Comparison of ENCODE assay signal across 18 mouse cellular contexts in the genomic region with DNA sequence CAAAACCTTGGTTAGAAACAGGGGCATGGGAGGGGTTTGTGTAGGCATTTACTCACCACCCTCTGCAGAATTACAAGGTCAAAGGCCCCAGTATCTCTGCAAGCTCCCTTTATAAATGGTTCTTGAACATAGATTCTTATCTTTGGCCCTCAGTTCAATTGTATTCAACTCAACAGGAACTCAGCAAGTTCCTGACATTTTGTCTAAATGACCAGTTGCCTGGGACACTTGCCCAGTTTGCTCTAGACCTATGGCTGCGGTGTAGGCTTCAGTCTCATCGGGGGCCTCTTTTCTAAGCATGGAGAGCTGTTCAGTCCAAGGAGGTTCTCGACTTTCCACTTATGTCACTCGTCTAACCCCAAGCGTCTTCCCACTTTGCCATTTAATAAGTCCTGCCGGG. TPM values are rescaled to one million over a fixed set of nuclear protein-coding genes. Genes with fewer than 3 reads are reported as not detected.
DNase-seq lines count a peak whose midpoint lies in the region; ATAC-seq and TF ChIP-seq lines count a peak whose summit lies in the region.
"Had no signal": no experiment of that assay in that cellular context is flagged by ENCODE, and none has a peak within 500 bp of the region (broad histone marks: within the 10 kb centered on the region; RNA-seq: fewer than 3 reads in every experiment).

No protein-coding gene starts in this region.

- no peak for TF ChIP-seq POLR2A in lung, adult 2 months (IDR thresholded peaks at IDR 0.05; ENCODE audit: borderline replicate concordance, extremely low read depth, low read depth, low read length)

- H3K9ac ChIP-seq in kidney, postnatal 0 days (ENCODE audit: low read depth, low read length): no peak overlapping the region
- H3K9ac ChIP-seq in liver, embryonic 12.5 days: no peak overlapping the region
- H3K9ac ChIP-seq: embryonic facial prominence, embryonic 12.5 days; forebrain, embryonic 13.5 days; limb, embryonic 13.5 days; neural tube, embryonic 13.5 days had no signal

- no peak for ATAC-seq in kidney, postnatal 0 days (replicated peaks; ENCODE audit: low FRiP score, low read depth)
- no peak for ATAC-seq in liver, embryonic 12.5 days
- ATAC-seq: forebrain, embryonic 13.5 days; intestine, embryonic 16.5 days had no signal

- peaks cover 5% of the 10 kb centered on the region; the same call in 1 of the 2 replicates for H3K4me1 ChIP-seq in lung, adult 2 months (ENCODE audit: control insufficient read depth, insufficient read depth, low read length)
- H3K4me1 ChIP-seq in kidney, postnatal 0 days (replicated peaks; ENCODE audit: insufficient read depth, low read length): peaks cover 6% of the 10 kb centered on the region; the same call in 1 of the 2 replicates
- peaks cover 14% of the 10 kb centered on the region; the same call in 1 of the 2 replicates for H3K4me1 ChIP-seq in liver, embryonic 12.5 days

- TF ChIP-seq CTCF in lung, adult 2 months (IDR thresholded peaks at IDR 0.05; ENCODE audit: insufficient read depth, low read length): no peak
- TF ChIP-seq CTCF in kidney, postnatal 0 days (IDR thresholded peaks at IDR 0.05; ENCODE audit: low read depth): no peak

- H3K27me3 ChIP-seq in kidney, postnatal 0 days (ENCODE audit: insufficient read depth, low read length): no peaks in the 10 kb centered on the region
- peaks cover 52% of the 10 kb centered on the region for H3K27me3 ChIP-seq in liver, embryonic 12.5 days (replicated peaks)

- H3K4me3 ChIP-seq in lung, adult 2 months (replicated peaks; ENCODE audit: extremely low read depth, low read depth, low read length): no peak overlapping the region
- no peak overlapping the region for H3K4me3 ChIP-seq in kidney, postnatal 0 days (replicated peaks; ENCODE audit: low read depth, low read length)
- no peak overlapping the region for H3K4me3 ChIP-seq in liver, embryonic 12.5 days
- H3K4me3 ChIP-seq: embryonic facial prominence, embryonic 12.5 days; forebrain, embryonic 13.5 days; limb, embryonic 13.5 days; neural tube, embryonic 13.5 days had no signal

- H3K27ac ChIP-seq in kidney, postnatal 0 days: 0 out of 2 replicates have a peak overlapping the region, but pooled peaks have one; percentile 27
- H3K27ac ChIP-seq in liver, embryonic 12.5 days: no peak overlapping the region
- H3K27ac ChIP-seq: embryonic facial prominence, embryonic 12.5 days; forebrain, embryonic 13.5 days; limb, embryonic 13.5 days; macrophage; neural tube, embryonic 13.5 days had no signal

- no peaks in the 10 kb centered on the region for H3K9me3 ChIP-seq in kidney, postnatal 0 days (replicated peaks; ENCODE audit: low read length)
- H3K9me3 ChIP-seq in liver, embryonic 12.5 days (replicated peaks): no peaks in the 10 kb centered on the region
- H3K9me3 ChIP-seq: embryonic facial prominence, embryonic 12.5 days; forebrain, embryonic 13.5 days; limb, embryonic 13.5 days; neural tube, embryonic 13.5 days had no signal

- no peaks in the 10 kb centered on the region for H3K36me3 ChIP-seq in kidney, postnatal 0 days (ENCODE audit: insufficient read depth, low read length)
- no peaks in the 10 kb centered on the region for H3K36me3 ChIP-seq in liver, embryonic 12.5 days
- H3K36me3 ChIP-seq: embryonic facial prominence, embryonic 12.5 days; limb, embryonic 13.5 days; neural tube, embryonic 13.5 days had no signal

- WGBS in lung, adult 2 months: 32% methylated on average over 6 of the region's 6 CpGs
- WGBS in kidney, postnatal 0 days: 61% methylated on average over 6 of the region's 6 CpGs
- 66% methylated on average over 6 of the region's 6 CpGs for WGBS in liver, embryonic 12.5 days (ENCODE audit: insufficient replicate concordance)

- DNase-seq in adrenal gland, postnatal 10 days: peak; percentile 28
- no peak for DNase-seq in adrenal gland, adult 18-20 months (ENCODE audit: low spot score in 2 of 2)
- peak; percentile 48 to 65 for DNase-seq in lung, adult 18-20 months
- no peak for DNase-seq in lung, adult 2 months
- peak; percentile 19 for DNase-seq in kidney, postnatal 0 days (ENCODE audit: low spot score)
- DNase-seq in lung, postnatal 25 days (ENCODE audit: low spot score): peak; percentile 61
- DNase-seq in Muller cell, postnatal 12 days (ENCODE audit: inconsistent ontology term): no peak
- DNase-seq: cerebellum, postnatal 14 days; gastrocnemius, postnatal 10 days; midbrain, embryonic 14.5 days; spleen, adult 18-20 months had no signal

- no peak overlapping the region for H3K4me2 ChIP-seq in kidney, postnatal 0 days (ENCODE audit: low read length)
- H3K4me2 ChIP-seq in liver, embryonic 12.5 days: no peak overlapping the region
- H3K4me2 ChIP-seq: embryonic facial prominence, embryonic 12.5 days; forebrain, embryonic 13.5 days; limb, embryonic 13.5 days; neural tube, embryonic 13.5 days had no signal

RNA-seq across cellular contexts. Expression of a gene that starts 1.5 kb away (rescaled TPM):
- 10 to 100 TPM; 21.8 to 25.0 TPM for total RNA-seq in adrenal gland, postnatal 10 days (2021)
- total RNA-seq in adrenal gland, adult 18-20 months (2021): 10 to 100 TPM; 13.2 to 16.8 TPM
- 142 and 148 TPM in 2 replicates for polyA plus RNA-seq in lung, adult 2 months (2012; rRNA removed)
- 52.1 and 53.3 TPM in 2 replicates for polyA plus RNA-seq in kidney, postnatal 0 days (2015; fragmentation: Nextera tagmentation; extraction: Ambion mirVana)
- polyA plus RNA-seq in liver, embryonic 12.5 days (2016; fragmentation: Nextera tagmentation; extraction: Ambion mirVana): 1.9 and 2.1 TPM in 2 replicates
- polyA plus RNA-seq: macrophage had no signal

Comparison
In these comparisons a context has a peak if more than half of its experiments do, and no peak if none do; other contexts are left out.
1. DNase-seq: peak in adrenal gland, postnatal 10 days (single experiment), lung, adult 18-20 months (2 of 2), kidney, postnatal 0 days (single experiment) and lung, postnatal 25 days (single experiment); none in adrenal gland, adult 18-20 months (0 of 2), lung, adult 2 months (single experiment) and Muller cell, postnatal 12 days (single experiment).
2. RNA of a gene that starts 1.5 kb away (polyA plus RNA-seq): 142 to 148 TPM in lung, adult 2 months and 52.1 to 53.3 TPM in kidney, postnatal 0 days; 1.9 to 2.1 TPM in liver, embryonic 12.5 days; every median in the first group is over 10 times any median in the second.